Mouse (Mus musculus) C2C12 (cell line): ENCODE results near the gene Frs2. TPM values are rescaled to one million over a fixed set of nuclear protein-coding genes. Genes with fewer than 3 reads are reported as not detected.

Experiments
- H3K27me3 ChIP-seq: one replicate; pipeline ENCODE4 v1.6.1; 2011; ENCODE audit not compliant: control insufficient read depth, insufficient read depth, insufficient read length
- H3K36me3 ChIP-seq: one replicate; pipeline ENCODE4 v1.6.1; 2011; ENCODE audit not compliant: control insufficient read depth, insufficient read depth
- H3K4me3 ChIP-seq: one replicate; pipeline ENCODE4 v1.5.1; 2011; ENCODE audit warnings: mild to moderate bottlenecking, control low read depth; ENCODE audit not compliant: poor library complexity, insufficient read depth, severe bottlenecking
- H3K79me2 ChIP-seq: one replicate; pipeline ENCODE4 v1.6.1; 2011; ENCODE audit not compliant: control insufficient read depth, insufficient read depth
- H3K79me3 ChIP-seq: one replicate; pipeline ENCODE4 v1.6.1; 2011; ENCODE audit warnings: low read depth, control low read depth
- H3ac ChIP-seq: one replicate; pipeline ENCODE3; 2011; ENCODE audit warnings: low read depth; ENCODE audit not compliant: control insufficient read depth, insufficient read length
- CEBPB ChIP-seq: IDR thresholded peaks from one replicate; pipeline ENCODE4 v1.6.1; 2011; ENCODE audit warnings: low read depth, mild to moderate bottlenecking, control low read depth, moderate library complexity
- CTCF ChIP-seq: IDR thresholded peaks from one replicate; pipeline ENCODE4 v1.5.1; 2011; ENCODE audit not compliant: control insufficient read depth, insufficient read depth, insufficient read length
- FOSL1 ChIP-seq: IDR thresholded peaks from one replicate; pipeline ENCODE4 v1.8.0; 2011; ENCODE audit warnings: mild to moderate bottlenecking, low read length; ENCODE audit not compliant: poor library complexity, insufficient read depth, severe bottlenecking
- MAX ChIP-seq: IDR thresholded peaks from one replicate; pipeline ENCODE4 v1.6.1; 2011; ENCODE audit warnings: mild to moderate bottlenecking, control low read depth
- MYOD1 ChIP-seq: IDR thresholded peaks from one replicate; pipeline ENCODE4 v1.6.1; 2011; ENCODE audit warnings: low read depth; ENCODE audit not compliant: control insufficient read depth, insufficient read length
- MYOG ChIP-seq: IDR thresholded peaks from one replicate; pipeline ENCODE4 v1.6.1; 2011; ENCODE audit not compliant: control insufficient read depth, insufficient read length; ENCODE audit errors: extremely low read depth
- USF1 ChIP-seq: IDR thresholded peaks from one replicate; pipeline ENCODE4 v1.6.1; 2011; ENCODE audit warnings: low read depth, mild to moderate bottlenecking, control low read depth, moderate library complexity
- polyA plus RNA-seq: library from polyadenylated mRNA; unstranded; fragments of >200 nt; fragmentation: generic; extraction: Trizol; gene quantifications from one replicate; pipeline ENCODE4 v1.2.1, GENCODE M21; 2012; ENCODE audit warnings: missing spikeins

Frs2 gene
- polyA plus RNA-seq, 1 experiment: 11.0 TPM

- TF ChIP-seq USF1 (no peak), FOSL1 (peak; percentile 31)
- Histone ChIP-seq H3K79me3 (peaks cover 23% of the 10 kb centered on the region), H3K4me3 (no peak overlapping the region), H3K79me2 (peaks cover 35% of the 10 kb centered on the region), H3ac (peak overlapping the region; percentile 18), H3K27me3 (no peaks in the 10 kb centered on the region), H3K36me3 (no peaks in the 10 kb centered on the region)
Measured at GRCm38 (mm10) chr10:117150764-117151163, 2.4 kb upstream of the Frs2 start.

- TF ChIP-seq MYOG: no peak
- no peak for TF ChIP-seq CEBPB
- TF ChIP-seq USF1: no peak
- no peak for TF ChIP-seq MAX
- no peak for TF ChIP-seq FOSL1
- TF ChIP-seq CTCF: no peak
- TF ChIP-seq MYOD1: no peak
- Histone ChIP-seq H3K27me3 (no peaks in the 10 kb centered on the region), H3K79me2 (peaks cover 42% of the 10 kb centered on the region), H3K36me3 (no peaks in the 10 kb centered on the region), H3K79me3 (peaks cover 29% of the 10 kb centered on the region), H3K4me3 (peak overlapping the region; percentile 90), H3ac (peak overlapping the region; percentile 44)
Measured at GRCm38 (mm10) chr10:117149942-117150617, 1.7 kb upstream of the Frs2 start.

- Histone ChIP-seq H3K4me3 (peak overlapping the region; percentile 90), H3K79me3 (peaks cover 38% of the 10 kb centered on the region), H3K36me3 (no peaks in the 10 kb centered on the region), H3ac (peak overlapping the region; percentile 24), H3K27me3 (no peaks in the 10 kb centered on the region), H3K79me2 (peaks cover 50% of the 10 kb centered on the region)
- TF ChIP-seq MYOG: no peak
- no peak for TF ChIP-seq CEBPB
- TF ChIP-seq FOSL1: no peak
- no peak for TF ChIP-seq USF1
- TF ChIP-seq MAX: no peak
- TF ChIP-seq CTCF: no peak
- TF ChIP-seq MYOD1: no peak
Measured at GRCm38 (mm10) chr10:117149241-117149640, 907 bp upstream of the Frs2 start.

- Histone ChIP-seq H3ac (peak overlapping the region; percentile 99), H3K27me3 (no peaks in the 10 kb centered on the region), H3K36me3 (no peaks in the 10 kb centered on the region), H3K79me3 (peaks cover 53% of the 10 kb centered on the region), H3K79me2 (peaks cover 65% of the 10 kb centered on the region), H3K4me3 (peak overlapping the region; percentile 90)
- TF ChIP-seq USF1 (no peak), FOSL1 (no peak), MYOD1 (no peak), CTCF (no peak), CEBPB (no peak), MAX (no peak), MYOG (no peak)
Measured at GRCm38 (mm10) chr10:117147463-117148360, 622 bp downstream of the Frs2 start.

- peaks cover 65% of the 10 kb centered on the region for H3K79me3 ChIP-seq
- no peaks in the 10 kb centered on the region for H3K27me3 ChIP-seq
- peaks cover 78% of the 10 kb centered on the region for H3K79me2 ChIP-seq
- TF ChIP-seq MYOG (no peak), FOSL1 (no peak), MYOD1 (no peak), CTCF (no peak)
- H3ac ChIP-seq: no peak overlapping the region
- H3K4me3 ChIP-seq: peak overlapping the region; percentile 12
- no peaks in the 10 kb centered on the region for H3K36me3 ChIP-seq
Measured at GRCm38 (mm10) chr10:117146421-117146820, 1.9 kb downstream of the Frs2 start.
